Mouse (Mus musculus): ENCODE data around the gene Ibtk.

- peak; percentile 34; the same call in 1 of the 2 replicates for TF ChIP-seq GATA1 (IDR thresholded peaks at IDR 0.05; ENCODE audit: low read length)
- peak; percentile 54 for TF ChIP-seq TAL1 (IDR thresholded peaks at IDR 0.05; ENCODE audit: low read length)
These were observed 882 bp upstream of the Ibtk start for GRCm38 (mm10) chr9:85749922-85750509.

Data from erythroblast, embryonic 14.5 days (primary cell).